Mouse (Mus musculus) urinary bladder, postnatal 4 days (tissue): ENCODE measurements around the gene Mif4gd.

Experiments used
- DNase-seq, 2 experiments: peaks; one replicate each; pipeline ENCODE4 v3.0.0; 2021 to 2022; ENCODE audit warnings: low spot score in 2 of 2

The Mif4gd gene

GRCm38 (mm10) chr11:115613138-115613945 is 573 bp upstream of the Mif4gd start:
- no peak for DNase-seq

GRCm38 (mm10) chr11:115612059-115612409 is 735 bp downstream of the Mif4gd start:
- DNase-seq, result peak; percentile 68 to 82

GRCm38 (mm10) chr11:115611173-115611572 is 1.6 kb downstream of the Mif4gd start:
- DNase-seq, result no peak

GRCm38 (mm10) chr11:115609576-115609975 is 3.2 kb downstream of the Mif4gd start:
- DNase-seq, result no peak

GRCm38 (mm10) chr11:115608421-115609399 is 4.1 kb downstream of the Mif4gd start:
- DNase-seq, result no peak

GRCm38 (mm10) chr11:115606733-115607132 is 6.0 kb downstream of the Mif4gd start:
- DNase-seq, result no peak

- DNase-seq, result no peak
Measured at GRCm38 (mm10) chr11:115604304-115604696, 8.5 kb downstream of the Mif4gd start.

GRCm38 (mm10) chr11:115603476-115604303 is 9.1 kb downstream of the Mif4gd start, which contains the start of the genes Mrps7 and Gga3:
Mrps7 (plus strand) TSS chr11:115603925.
Gga3 (minus strand) TSS chr11:115604051.
- peak; percentile 90 to 92 for DNase-seq

- no peak for DNase-seq
Measured at GRCm38 (mm10) chr11:115603128-115603475, 9.7 kb downstream of the Mif4gd start.

- DNase-seq, result no peak
Measured at GRCm38 (mm10) chr11:115601174-115601573, 11.6 kb downstream of the Mif4gd start.

GRCm38 (mm10) chr11:115600743-115601142 is 12.0 kb downstream of the Mif4gd start:
- DNase-seq, result no peak

- no peak for DNase-seq
Measured at GRCm38 (mm10) chr11:115599722-115600121, 13.0 kb downstream of the Mif4gd start.

GRCm38 (mm10) chr11:115598309-115598708 is 14.5 kb downstream of the Mif4gd start:
- no peak for DNase-seq

GRCm38 (mm10) chr11:115595209-115595608 is 17.6 kb downstream of the Mif4gd start:
- DNase-seq, result no peak

- no peak for DNase-seq
Measured at GRCm38 (mm10) chr11:115590526-115591075, 22.2 kb downstream of the Mif4gd start.

GRCm38 (mm10) chr11:115587984-115588383 is 24.8 kb downstream of the Mif4gd start:
- no peak for DNase-seq

- no peak for DNase-seq
Measured at GRCm38 (mm10) chr11:115586403-115586802, 26.4 kb downstream of the Mif4gd start.

- DNase-seq, result no peak
Measured at GRCm38 (mm10) chr11:115585573-115586100, 27.1 kb downstream of the Mif4gd start.

GRCm38 (mm10) chr11:115584376-115585073 is 28.2 kb downstream of the Mif4gd start:
- no peak for DNase-seq

- no peak for DNase-seq
Measured at GRCm38 (mm10) chr11:115582913-115583606, 29.7 kb downstream of the Mif4gd start.
